Mouse (Mus musculus) bone marrow macrophage, adult 2 months (primary cell): ENCODE data around the gene Vat1. TPM values are rescaled to one million over a fixed set of nuclear protein-coding genes. Genes with fewer than 3 reads are reported as not detected.
A peak's percentile ranks its signal among the peaks of the same experiment; 100 is the strongest.
"Not testable (repeated sequence)": the region's sequence is repeated elsewhere in the genome, so short reads cannot be mapped to it uniquely, and the experiment has no call there.

Experiments
- H3K27ac ChIP-seq: 2 replicates; pipeline ENCODE4 v1.5.1; 2012; ENCODE audit warnings: low read depth, low read length; ENCODE audit not compliant: insufficient read depth
- H3K4me1 ChIP-seq: 2 replicates; pipeline ENCODE4 v1.6.1; 2012; ENCODE audit warnings: low read length; ENCODE audit not compliant: control insufficient read depth, insufficient read depth
- H3K4me3 ChIP-seq: 2 replicates; pipeline ENCODE4 v1.5.1; 2012; ENCODE audit warnings: mild to moderate bottlenecking, low read length, moderate library complexity; ENCODE audit not compliant: insufficient read depth
- CTCF ChIP-seq: IDR thresholded peaks from 2 replicates; pipeline ENCODE4 v1.5.1; 2012; ENCODE audit warnings: low read depth, mild to moderate bottlenecking, low read length, moderate library complexity
- POLR2A ChIP-seq: IDR thresholded peaks from 2 replicates; pipeline ENCODE4 v1.6.1; 2012; ENCODE audit warnings: mild to moderate bottlenecking, low read depth, low read length, borderline replicate concordance
- polyA plus RNA-seq: library from polyadenylated mRNA; stranded (reverse); fragments of >200 nt; gene quantifications from 2 replicates; pipeline ENCODE4 v1.2.4, GENCODE M21; 2012; ENCODE audit not compliant: missing spikeins, insufficient read depth, insufficient read length

Gene Vat1
- polyA plus RNA-seq, 1 experiment: 202 TPM

DNA sequence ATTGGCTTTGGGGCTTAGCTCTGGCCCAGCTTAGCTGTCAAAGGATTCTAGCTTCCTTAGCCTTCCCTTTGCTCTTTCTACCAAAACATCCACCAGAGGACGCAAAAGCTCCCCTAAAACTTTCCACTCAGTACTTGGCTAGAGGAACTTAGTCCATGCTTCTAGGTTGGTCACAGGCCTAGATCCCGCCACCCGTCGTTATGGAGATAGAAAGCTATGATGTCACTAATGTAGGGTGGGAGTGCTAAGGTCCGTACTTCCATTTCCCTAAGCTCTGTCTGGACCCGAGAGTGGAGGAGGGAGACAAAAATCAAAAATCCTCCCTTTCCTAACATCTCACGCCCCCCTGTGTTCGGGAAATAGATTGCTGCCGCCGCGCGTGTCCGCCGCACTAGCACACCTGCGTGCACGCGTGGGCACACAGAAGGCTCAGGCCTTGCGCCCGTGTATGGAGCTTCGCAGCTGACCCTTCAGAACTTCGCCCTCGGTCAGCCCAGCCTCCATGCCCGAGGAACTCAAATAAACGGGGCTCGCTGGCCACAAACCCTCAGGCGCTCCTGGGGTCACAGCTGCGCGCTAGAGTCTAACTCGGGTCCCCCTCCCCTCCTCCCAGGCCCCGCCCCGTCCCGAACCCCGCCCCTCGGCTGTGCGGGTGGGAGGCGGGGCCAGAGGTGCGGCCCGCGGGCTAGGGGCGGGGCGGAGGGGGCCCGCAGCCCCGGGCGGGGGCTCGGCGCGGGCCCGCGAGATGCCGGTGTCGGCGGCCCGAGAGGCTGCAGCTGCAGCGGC lies 1.6 kb upstream of the Vat1 start:
- Histone ChIP-seq H3K4me3 (peak overlapping the region; percentile 67), H3K27ac (peak overlapping the region; percentile 2; the same call in 1 of the 2 replicates), H3K4me1 (peaks cover 21% of the 10 kb centered on the region)
- no peak for TF ChIP-seq POLR2A
- TF ChIP-seq CTCF: no peak

- Histone ChIP-seq H3K4me3 (peak overlapping the region; percentile 88; the same call in 1 of the 2 replicates), H3K4me1 (peaks cover 26% of the 10 kb centered on the region)
- not testable (repeated sequence) for H3K27ac ChIP-seq
Observed at GRCm38 (mm10) chr11:101466552-101466950, 521 bp upstream of the Vat1 start.

DNA sequence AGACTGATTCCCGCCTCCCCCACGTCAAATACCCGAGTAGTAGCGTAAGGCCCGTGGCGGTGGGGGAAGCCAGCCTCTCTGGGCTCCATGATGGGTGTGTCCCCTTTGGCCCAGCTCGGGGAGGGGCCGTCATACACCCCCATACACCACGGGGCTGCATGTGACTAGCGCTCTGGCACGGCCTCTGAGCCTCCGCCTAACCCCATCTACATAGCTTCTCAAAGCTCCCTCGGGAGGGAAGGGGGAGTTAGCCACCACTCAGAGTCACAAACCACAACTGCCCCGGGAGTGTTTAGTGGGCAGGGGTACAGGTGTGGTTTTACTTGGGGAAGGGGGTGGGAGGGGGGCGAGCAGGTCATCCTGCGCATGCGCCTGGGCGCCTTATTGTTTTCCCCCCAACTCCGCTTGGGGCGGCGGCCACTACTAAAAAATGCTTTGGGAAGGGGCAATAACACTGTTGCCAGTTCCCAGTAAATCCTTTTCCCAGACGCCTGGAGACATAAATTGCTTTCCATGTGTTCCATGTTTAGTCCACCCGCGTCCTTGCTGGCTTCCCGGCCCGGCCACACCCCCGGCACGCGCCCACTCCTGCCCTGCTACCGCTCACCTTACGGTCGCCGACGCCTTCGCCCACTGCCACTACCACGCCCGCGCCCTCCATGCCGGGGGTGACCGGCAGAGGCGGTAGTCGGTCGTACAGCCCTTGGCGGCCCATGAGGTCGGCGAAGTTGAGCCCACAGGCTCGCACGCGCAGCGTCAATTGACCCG lies 745 bp downstream of the Vat1 start:
- TF ChIP-seq CTCF (no peak), POLR2A (no peak)

DNA sequence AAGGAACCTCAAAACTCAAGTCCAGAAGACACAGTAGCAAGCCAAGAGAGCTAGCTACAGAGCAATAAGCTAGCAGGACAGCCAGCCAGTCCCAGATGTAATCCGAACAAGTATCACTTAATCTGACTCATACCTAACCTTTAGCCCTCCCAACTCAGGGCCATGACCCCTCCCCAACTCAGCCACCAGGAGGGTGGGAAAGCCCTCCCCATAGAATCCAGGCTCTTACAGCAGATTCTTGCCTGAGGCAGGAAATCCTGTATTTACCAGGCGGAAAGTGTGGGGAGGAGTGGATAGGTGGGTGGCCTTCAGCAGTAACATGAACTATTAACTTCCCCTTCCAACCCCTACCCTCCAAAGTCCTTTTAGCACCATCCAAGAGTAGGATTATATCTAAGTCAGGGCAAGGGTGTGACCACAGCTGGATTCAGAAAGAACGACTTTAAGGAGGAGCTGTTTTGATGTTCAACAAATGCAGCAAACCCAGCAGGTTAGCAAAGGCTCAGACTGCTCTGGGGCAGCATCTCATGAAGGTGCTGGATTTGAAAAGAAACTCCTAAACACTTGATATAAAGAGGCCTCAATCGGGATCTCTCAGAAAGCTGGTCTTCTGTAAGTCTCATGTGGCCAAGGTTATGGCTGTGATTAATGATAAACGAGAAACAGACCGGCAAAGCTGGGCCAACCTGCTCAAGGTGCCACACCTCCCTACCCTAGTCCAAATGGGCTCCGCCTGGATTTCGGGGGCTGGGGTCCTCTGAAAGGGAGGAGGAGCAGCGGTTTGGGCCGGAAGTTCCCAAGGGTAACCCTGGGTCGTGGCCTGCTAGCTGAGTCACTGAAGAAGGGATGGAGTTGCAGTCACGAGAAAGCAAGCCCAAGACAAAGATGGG lies 1.6 kb downstream of the Vat1 start, which contains the start of gene Rnd2:
TSS of gene Rnd2 (plus strand) at position 789 of the 890 bp plus-strand sequence.
- Histone ChIP-seq H3K4me1 (peaks cover 26% of the 10 kb centered on the region), H3K4me3 (peak within 1 kb of the TSS; percentile 88), H3K27ac (peak within 1 kb of the TSS; percentile 87)
- TF ChIP-seq CTCF (no peak), POLR2A (no peak)

More for the DNA sequence above, 745 bp downstream of the Vat1 start:
- peak overlapping the region; percentile 87 for H3K27ac ChIP-seq
- peak overlapping the region; percentile 88 for H3K4me3 ChIP-seq
- H3K4me1 ChIP-seq: peaks cover 26% of the 10 kb centered on the region

DNA sequence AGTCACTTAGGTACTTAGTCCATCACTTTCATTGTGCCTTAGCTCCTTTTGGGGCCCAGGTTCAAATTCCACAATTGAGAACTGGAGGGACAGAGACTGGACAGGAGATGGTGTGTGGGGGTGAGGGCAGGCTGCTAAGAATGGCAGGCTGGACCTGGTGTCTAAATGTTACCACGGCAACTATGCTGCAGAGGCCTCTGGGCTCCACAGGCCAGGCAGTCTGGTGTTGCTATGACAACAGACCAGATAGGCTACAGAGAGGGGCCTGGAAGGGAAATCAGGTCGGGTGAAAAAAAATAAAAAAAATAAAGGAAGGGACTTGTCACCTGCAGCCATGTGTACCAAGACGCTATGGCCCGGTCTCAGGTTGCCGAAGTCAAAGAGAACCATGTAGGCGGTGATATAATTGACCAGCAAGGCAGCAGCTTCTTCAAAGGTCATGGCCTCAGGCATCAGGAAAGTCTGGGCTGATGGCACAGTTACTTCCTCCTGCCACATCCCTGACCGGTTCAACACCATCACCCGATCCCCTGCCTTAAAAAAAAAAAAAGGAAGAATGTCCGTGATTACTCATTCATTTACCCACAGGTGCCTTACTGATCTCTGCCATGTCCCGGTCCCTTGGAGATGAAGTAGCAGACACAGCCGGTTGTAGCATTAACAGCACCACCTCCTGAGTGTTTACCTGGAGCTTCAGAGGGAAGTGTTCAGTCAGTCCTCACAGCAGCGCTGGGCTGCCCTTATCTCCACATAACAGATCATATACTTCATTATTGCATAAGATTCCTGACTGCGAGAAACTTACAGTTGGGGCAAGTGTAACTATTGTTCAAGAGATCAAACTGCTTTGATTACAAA lies 3.2 kb downstream of the Vat1 start:
- Histone ChIP-seq H3K4me3 (no peak overlapping the region), H3K4me1 (peaks cover 26% of the 10 kb centered on the region), H3K27ac (no peak overlapping the region)
- TF ChIP-seq POLR2A (no peak), CTCF (no peak)

DNA sequence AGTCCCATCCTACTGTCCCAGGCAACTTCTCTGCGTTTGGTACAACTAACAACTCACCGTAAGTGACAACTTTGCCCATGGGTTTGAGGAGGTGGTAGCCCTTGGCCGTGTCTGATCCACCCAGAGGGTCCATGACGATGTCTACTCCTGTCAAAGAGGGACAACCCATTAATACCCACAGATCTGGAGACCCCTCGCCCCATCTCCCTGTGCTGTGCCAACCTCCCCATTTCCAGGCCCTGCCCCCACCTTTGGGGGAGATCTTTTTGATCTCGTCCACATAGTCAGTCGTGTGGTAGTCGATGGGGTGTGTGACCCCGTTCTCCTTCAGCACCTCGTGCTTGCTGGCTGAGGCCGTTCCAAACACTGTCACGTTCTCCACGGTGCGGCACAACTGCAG lies 3.9 kb downstream of the Vat1 start:
- TF ChIP-seq POLR2A (no peak), CTCF (no peak)
- H3K4me1 ChIP-seq: peaks cover 24% of the 10 kb centered on the region
- H3K4me3 ChIP-seq: no peak overlapping the region
- H3K27ac ChIP-seq: no peak overlapping the region

DNA sequence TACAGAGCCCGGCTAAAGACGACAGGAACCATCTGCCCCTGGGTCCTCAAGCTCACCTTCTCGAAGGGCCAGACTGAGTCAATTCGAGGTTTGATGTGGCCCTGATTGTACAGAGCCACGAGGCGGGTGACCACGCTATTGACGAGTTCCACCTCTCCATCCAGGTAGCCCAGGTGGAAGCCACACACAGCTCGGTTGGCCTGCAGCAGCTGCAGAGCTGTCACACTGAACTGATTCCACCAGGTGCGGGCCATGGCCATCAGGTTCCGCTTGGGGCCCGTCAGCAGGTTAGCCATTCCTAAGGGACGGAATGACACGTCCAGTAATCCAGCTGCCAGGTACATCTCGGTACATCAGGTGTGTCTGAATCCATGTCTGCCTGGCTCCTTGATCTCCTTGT lies 5.7 kb downstream of the Vat1 start:
- no peak overlapping the region for H3K4me3 ChIP-seq
- TF ChIP-seq CTCF (no peak), POLR2A (no peak)
- peaks cover 20% of the 10 kb centered on the region for H3K4me1 ChIP-seq
- no peak overlapping the region for H3K27ac ChIP-seq

DNA sequence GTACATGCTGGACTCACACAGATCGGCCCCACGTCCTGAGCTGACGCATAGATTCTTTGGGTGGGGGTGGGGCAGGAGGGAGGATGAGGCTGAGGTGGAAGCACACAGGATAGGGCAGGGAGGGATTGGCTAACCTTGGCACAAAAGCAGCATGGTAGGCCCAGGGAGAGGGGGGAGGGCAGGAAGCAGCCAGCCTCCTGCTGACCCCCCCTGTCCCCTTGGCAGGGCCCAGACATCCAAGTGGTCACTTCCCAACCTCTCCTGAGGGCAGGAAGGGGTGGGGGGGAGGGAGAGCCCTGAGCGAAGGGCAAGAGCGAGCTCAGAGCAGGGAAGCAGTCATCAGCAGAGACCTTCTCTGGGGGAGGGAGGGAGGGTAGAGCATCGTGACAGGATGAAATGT lies 6.3 kb downstream of the Vat1 start:
- TF ChIP-seq CTCF (no peak), POLR2A (no peak)
- no peak overlapping the region for H3K4me3 ChIP-seq
- H3K4me1 ChIP-seq: peaks cover 20% of the 10 kb centered on the region
- H3K27ac ChIP-seq: no peak overlapping the region

- no peak overlapping the region for H3K27ac ChIP-seq
- no peak overlapping the region for H3K4me3 ChIP-seq
- TF ChIP-seq CTCF (no peak), POLR2A (no peak)
- peaks cover 9% of the 10 kb centered on the region for H3K4me1 ChIP-seq
Observed at GRCm38 (mm10) chr11:101458217-101458616, 7.8 kb downstream of the Vat1 start.
